Mouse (Mus musculus) megakaryocyte, embryonic 14.5 days (primary cell): ENCODE measurements around the gene Gphn. TPM values are rescaled to one million over a fixed set of nuclear protein-coding genes. Genes with fewer than 3 reads are reported as not detected.

ENCODE experiments used
- H3K27me3 ChIP-seq: replicated peaks from 2 replicates; pipeline ENCODE3; 2012; ENCODE audit warnings: inconsistent platforms
- H3K36me3 ChIP-seq: replicated peaks from 2 replicates; pipeline ENCODE3; 2012; ENCODE audit warnings: low read length, inconsistent platforms, mixed read lengths
- H3K4me1 ChIP-seq: 2 replicates; pipeline ENCODE4 v1.6.1; 2012; ENCODE audit warnings: inconsistent platforms
- H3K4me3 ChIP-seq: replicated peaks from 2 replicates; pipeline ENCODE3; 2012; ENCODE audit warnings: moderate library complexity, mild to moderate bottlenecking, inconsistent platforms
- H3K9me3 ChIP-seq: 2 replicates; pipeline ENCODE4 v1.6.1; 2012; ENCODE audit warnings: inconsistent platforms
- FLI1 ChIP-seq: IDR thresholded peaks from 2 replicates; pipeline ENCODE4 v1.6.1; 2012; ENCODE audit warnings: low read length, inconsistent platforms, mixed read lengths
- GATA1 ChIP-seq: IDR thresholded peaks from 3 replicates; pipeline ENCODE4 v1.6.1; 2012; ENCODE audit warnings: mixed read lengths, low read length, inconsistent platforms, borderline replicate concordance
- polyA plus RNA-seq: library from polyadenylated mRNA; stranded (reverse); fragments of >175 nt; gene quantifications from 2 replicates; pipeline ENCODE4 v1.2.3, GENCODE M21; 2012; ENCODE audit warnings: low replicate concordance; ENCODE audit not compliant: insufficient read depth

The Gphn gene
- polyA plus RNA-seq, result 6.9 and 7.8 TPM in 2 replicates

DNA sequence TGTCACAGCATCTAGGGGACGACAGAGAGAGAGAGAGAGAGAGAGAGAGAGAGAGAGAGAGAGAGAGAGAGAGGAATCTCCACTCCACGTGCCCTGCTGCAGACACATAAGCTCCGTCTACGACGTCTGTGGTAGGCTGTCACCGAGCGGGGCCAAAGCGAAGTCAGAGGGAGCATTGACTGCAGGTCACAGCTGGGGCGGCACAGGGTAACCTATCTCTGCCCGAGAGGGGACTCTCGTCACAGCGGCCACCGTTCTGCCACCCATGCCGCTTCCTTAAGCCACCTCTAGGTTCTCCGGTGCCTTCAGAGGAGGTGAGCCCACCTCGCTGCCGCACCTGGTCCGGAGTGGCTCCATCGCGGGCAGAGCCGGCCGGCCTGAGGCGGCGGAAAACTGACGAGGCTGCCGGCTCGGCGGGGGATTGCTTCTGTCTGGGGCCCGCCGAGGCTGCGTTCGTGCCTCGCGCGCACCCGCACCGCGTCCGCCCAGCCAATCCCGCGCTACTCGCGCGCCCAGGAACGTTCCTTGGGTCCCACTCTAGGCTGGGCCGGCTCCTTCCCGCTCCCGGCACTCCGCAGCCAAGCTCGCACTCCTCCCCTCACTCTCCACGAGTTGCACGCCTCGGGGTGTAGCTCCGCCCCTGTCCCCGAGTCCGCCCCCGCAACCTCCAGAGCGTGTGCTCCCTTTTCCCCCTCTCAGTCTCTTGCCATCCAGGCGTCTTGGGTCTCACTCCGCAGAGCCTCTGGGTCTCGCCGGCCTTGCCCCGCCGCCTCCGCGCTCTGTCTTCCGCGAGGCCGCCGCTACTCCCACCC is at the start of gene Gphn:
Gene Gphn (plus strand): TSS at position 673 of the 812 bp plus-strand sequence.
- H3K36me3 ChIP-seq, result no peaks in the 10 kb centered on the region
- peak within 1 kb of the TSS; percentile 98 for H3K4me3 ChIP-seq
- no peaks in the 10 kb centered on the region for H3K27me3 ChIP-seq
- no peak for TF ChIP-seq FLI1
- TF ChIP-seq GATA1, result no peak
- no peaks in the 10 kb centered on the region for H3K9me3 ChIP-seq
- peaks cover 17% of the 10 kb centered on the region; the same call in 1 of the 2 replicates for H3K4me1 ChIP-seq

DNA sequence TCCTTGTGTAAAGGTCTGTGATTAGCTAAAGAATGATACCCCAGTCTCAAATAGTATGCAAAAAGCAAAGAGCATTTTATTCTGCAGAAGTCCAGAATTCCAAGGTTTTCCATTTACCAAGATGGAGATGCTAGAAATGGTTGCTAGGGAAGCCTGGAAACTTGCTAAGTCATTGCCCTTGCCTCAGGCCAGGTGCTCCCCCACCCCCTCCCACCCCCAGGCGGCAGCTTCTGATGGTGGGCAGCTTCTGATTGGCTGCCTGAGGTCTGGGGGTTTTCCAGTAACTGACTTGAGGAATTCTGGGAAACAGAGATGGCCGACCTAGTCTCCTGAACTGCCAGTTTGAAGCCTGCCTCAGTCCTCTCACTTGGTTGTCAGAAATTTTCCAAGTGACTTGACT is 44.7 kb upstream of the Gphn start:
- no peaks in the 10 kb centered on the region for H3K27me3 ChIP-seq
- H3K36me3 ChIP-seq, result no peaks in the 10 kb centered on the region
- H3K9me3 ChIP-seq, result no peaks in the 10 kb centered on the region
- H3K4me1 ChIP-seq, result no peaks in the 10 kb centered on the region
- no peak overlapping the region for H3K4me3 ChIP-seq
- TF ChIP-seq FLI1, result no peak
- no peak for TF ChIP-seq GATA1

DNA sequence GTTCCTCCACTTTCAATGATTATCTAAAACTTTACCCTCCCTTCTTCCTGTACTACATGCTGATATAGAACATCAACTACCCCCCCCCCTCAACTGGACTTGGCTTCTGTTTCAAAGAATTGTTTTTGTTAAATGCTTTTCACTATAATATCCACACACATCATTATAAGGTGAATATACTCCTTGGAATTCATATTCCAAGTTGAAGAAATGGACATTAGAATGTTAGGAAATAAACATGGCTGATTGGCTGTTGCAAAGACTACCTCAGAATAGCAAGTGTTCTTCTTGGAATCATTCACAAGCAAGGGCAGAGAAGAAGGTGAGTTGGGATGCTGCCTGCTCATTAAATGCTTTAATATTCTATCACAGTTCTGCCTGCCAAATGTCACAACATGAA is 32.2 kb upstream of the Gphn start, which contains the start of gene Gm6657:
Gene Gm6657 (plus strand): TSS at position 301 of the 400 bp plus-strand sequence.
- Histone ChIP-seq H3K36me3 (no peaks in the 10 kb centered on the region), H3K27me3 (no peaks in the 10 kb centered on the region), H3K4me1 (0 out of 2 replicates have a peak, but pooled peaks cover 1% of the 10 kb centered on the region), H3K9me3 (peaks cover 8% of the 10 kb centered on the region), H3K4me3 (no peak within 1 kb of the TSS)
- TF ChIP-seq GATA1, result no peak
- TF ChIP-seq FLI1, result no peak

- Histone ChIP-seq H3K36me3 (no peaks in the 10 kb centered on the region), H3K4me1 (no peaks in the 10 kb centered on the region), H3K9me3 (peaks cover 8% of the 10 kb centered on the region), H3K27me3 (no peaks in the 10 kb centered on the region), H3K4me3 (no peak overlapping the region)
- TF ChIP-seq GATA1 (no peak), FLI1 (no peak)
Measured at GRCm38 (mm10) chr12:78195368-78195767, 30.8 kb upstream of the Gphn start.

GRCm38 (mm10) chr12:78203646-78204045 is 22.5 kb upstream of the Gphn start:
- no peak overlapping the region for H3K4me3 ChIP-seq
- H3K4me1 ChIP-seq, result peaks cover 9% of the 10 kb centered on the region
- TF ChIP-seq FLI1, result no peak
- no peak for TF ChIP-seq GATA1
- no peaks in the 10 kb centered on the region for H3K9me3 ChIP-seq
- H3K36me3 ChIP-seq, result no peaks in the 10 kb centered on the region
- no peaks in the 10 kb centered on the region for H3K27me3 ChIP-seq

- peaks cover 9% of the 10 kb centered on the region for H3K4me1 ChIP-seq
- TF ChIP-seq FLI1 (no peak), GATA1 (no peak)
- peak overlapping the region; percentile 89 for H3K4me3 ChIP-seq
- no peaks in the 10 kb centered on the region for H3K9me3 ChIP-seq
- no peaks in the 10 kb centered on the region for H3K27me3 ChIP-seq
- no peaks in the 10 kb centered on the region for H3K36me3 ChIP-seq
Measured at GRCm38 (mm10) chr12:78205915-78206570, 20.1 kb upstream of the Gphn start.

DNA sequence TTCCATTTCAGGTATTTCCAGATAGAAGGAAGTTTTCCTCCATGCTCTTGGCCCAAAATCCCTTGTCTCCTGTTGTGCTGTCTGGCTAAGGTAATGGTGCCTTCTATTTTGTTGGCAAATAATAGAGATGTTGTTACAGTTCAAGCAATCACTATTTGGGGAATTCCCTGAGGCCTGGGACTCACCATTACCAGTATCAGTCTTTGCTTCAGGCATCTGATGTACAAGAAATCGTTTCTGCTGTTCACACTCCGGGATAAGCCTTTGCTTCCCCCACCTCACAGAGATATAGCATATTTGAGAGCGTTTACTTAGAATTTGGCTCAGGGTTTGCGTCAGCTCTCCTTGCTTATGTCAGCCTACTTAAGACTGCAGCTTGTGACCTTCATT is 19.6 kb upstream of the Gphn start:
- Histone ChIP-seq H3K4me3 (peak overlapping the region; percentile 89), H3K4me1 (peaks cover 9% of the 10 kb centered on the region), H3K36me3 (no peaks in the 10 kb centered on the region), H3K27me3 (no peaks in the 10 kb centered on the region), H3K9me3 (no peaks in the 10 kb centered on the region)
- no peak for TF ChIP-seq GATA1
- no peak for TF ChIP-seq FLI1

- Histone ChIP-seq H3K27me3 (no peaks in the 10 kb centered on the region), H3K4me3 (no peak overlapping the region), H3K36me3 (no peaks in the 10 kb centered on the region), H3K9me3 (no peaks in the 10 kb centered on the region), H3K4me1 (peaks cover 9% of the 10 kb centered on the region)
- TF ChIP-seq GATA1 (no peak), FLI1 (no peak)
Measured at GRCm38 (mm10) chr12:78209856-78210255, 16.3 kb upstream of the Gphn start.

DNA sequence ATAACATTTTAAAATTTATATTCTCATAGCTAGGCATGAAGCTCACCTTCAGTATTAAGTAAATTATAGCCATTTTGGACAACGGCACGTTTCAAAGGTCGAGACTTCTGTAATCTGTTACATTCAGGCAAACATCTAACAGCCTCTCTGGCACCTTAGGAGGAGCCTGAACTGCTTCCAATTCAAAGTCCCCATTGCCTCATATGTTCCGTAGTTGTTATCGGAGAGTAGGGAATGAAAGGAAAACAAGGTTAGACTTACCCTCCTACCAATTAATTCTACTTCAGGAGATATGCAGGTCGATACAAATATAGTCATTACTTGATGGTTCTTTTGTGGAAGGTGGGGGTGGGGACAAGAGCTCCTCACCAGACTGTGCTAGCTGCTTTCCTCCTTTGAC is 10.7 kb upstream of the Gphn start:
- H3K4me1 ChIP-seq, result peaks cover 3% of the 10 kb centered on the region

More for the DNA sequence above, 10.7 kb upstream of the Gphn start:
- TF ChIP-seq GATA1, result no peak
- TF ChIP-seq FLI1, result no peak
- no peaks in the 10 kb centered on the region for H3K27me3 ChIP-seq
- H3K4me3 ChIP-seq, result no peak overlapping the region
- no peaks in the 10 kb centered on the region for H3K36me3 ChIP-seq
- H3K9me3 ChIP-seq, result no peaks in the 10 kb centered on the region
